Mouse (Mus musculus): ENCODE measurements at regions not wholly inside any gene's neighbourhood (a gene's known extent, or its start where the extent isn't known, plus 50 kb on each side); places are given as distances from the start of the nearest gene placed in this dataset. TPM values are rescaled to one million over a fixed set of nuclear protein-coding genes. Genes with fewer than 3 reads are reported as not detected.
"Not testable (repeated sequence)": the region's sequence is repeated elsewhere in the genome, so short reads cannot be mapped to it uniquely, and the experiment has no call there.

GRCm38 (mm10) chr9:104399927-104400326, 62.4 kb upstream of the Acpp start:
- no peak for TF ChIP-seq CTCF (IDR thresholded peaks at IDR 0.05; ENCODE audit: low read depth)
- no peak overlapping the region for H3K27ac ChIP-seq (ENCODE audit: low read depth, low read length)
- H3K4me3 ChIP-seq (ENCODE audit: low read depth, low read length) = no peak overlapping the region
- H3K27me3 ChIP-seq (ENCODE audit: insufficient read depth, low read length) = no peaks in the 10 kb centered on the region
- no peak overlapping the region for H3K4me2 ChIP-seq (ENCODE audit: low read depth)
- no peaks in the 10 kb centered on the region for H3K36me3 ChIP-seq (ENCODE audit: insufficient read depth)
- H3K9me3 ChIP-seq (ENCODE audit: low read length) = no peaks in the 10 kb centered on the region
- 97% methylated on average over 1 of the region's 1 CpGs for WGBS
- ATAC-seq (no peak), DNase-seq (no peak)
- H3K9ac ChIP-seq = no peak overlapping the region
- no peaks in the 10 kb centered on the region for H3K4me1 ChIP-seq (ENCODE audit: insufficient read depth)

- not testable (repeated sequence) for H3K9me3 ChIP-seq (ENCODE audit: low read length); DNase-seq; ATAC-seq; H3K4me2 ChIP-seq (ENCODE audit: low read depth); H3K4me3 ChIP-seq (ENCODE audit: low read depth, low read length); H3K36me3 ChIP-seq (ENCODE audit: insufficient read depth); H3K9ac ChIP-seq; H3K4me1 ChIP-seq (ENCODE audit: insufficient read depth); H3K27me3 ChIP-seq (ENCODE audit: insufficient read depth, low read length); H3K27ac ChIP-seq (ENCODE audit: low read depth, low read length)
- WGBS = 80% methylated on average over 4 of the region's 4 CpGs
These were observed 60.9 kb upstream of the Acpp start for GRCm38 (mm10) chr9:104398484-104398883.

- H3K9me3 ChIP-seq (ENCODE audit: low read length) = no peaks in the 10 kb centered on the region
- H3K4me3 ChIP-seq (ENCODE audit: low read depth, low read length) = no peak overlapping the region
- H3K9ac ChIP-seq = no peak overlapping the region
- H3K27ac ChIP-seq (ENCODE audit: low read depth, low read length) = no peak overlapping the region
- no peaks in the 10 kb centered on the region for H3K4me1 ChIP-seq (ENCODE audit: insufficient read depth)
- H3K4me2 ChIP-seq (ENCODE audit: low read depth) = no peak overlapping the region
- ATAC-seq = no peak
- WGBS = 89% methylated on average over 7 of the region's 7 CpGs
- DNase-seq = no peak
- H3K36me3 ChIP-seq (ENCODE audit: insufficient read depth) = no peaks in the 10 kb centered on the region
- H3K27me3 ChIP-seq (ENCODE audit: insufficient read depth, low read length) = no peaks in the 10 kb centered on the region
- no peak for TF ChIP-seq CTCF (IDR thresholded peaks at IDR 0.05; ENCODE audit: low read depth)
These were observed 50.3 kb upstream of the Acpp start for GRCm38 (mm10) chr9:104387805-104388204.

MicroRNA genes in the stretch of these regions (microRNA counts, 519-probe panel; counts per million panel counts)
- not detected for microRNA mmu-miR-2136

Small RNA genes in the stretch of these regions (microRNA-seq; reads per million reads assigned to microRNA genes)
- gene Mir2136 = 0 reads per million in 2 experiments
